Mouse (Mus musculus): ENCODE data around the gene Mgarp.

Mgarp gene

DNA sequence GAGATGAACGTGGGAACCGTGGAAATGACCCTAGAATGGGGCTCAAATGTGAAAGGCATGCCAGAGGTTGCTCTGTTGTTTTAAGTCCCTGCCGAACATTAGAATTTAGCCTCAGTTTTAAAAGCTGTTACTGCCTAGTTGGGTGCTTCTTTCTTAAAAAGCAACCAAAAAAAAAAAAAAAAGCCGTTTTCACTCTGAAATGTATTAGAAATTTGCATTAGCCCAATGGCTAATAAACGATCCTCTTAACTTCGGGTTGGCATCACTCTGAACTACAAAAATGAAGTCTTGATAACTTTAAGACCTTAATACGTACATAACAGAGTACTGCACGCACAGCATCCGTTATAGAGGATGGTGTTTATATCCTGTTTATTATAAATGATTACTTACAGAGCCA is 54.4 kb downstream of the Mgarp start:
- DNase-seq (ENCODE audit: inconsistent age in 2 of 2, low spot score in 1 of 2) = no peak

DNA sequence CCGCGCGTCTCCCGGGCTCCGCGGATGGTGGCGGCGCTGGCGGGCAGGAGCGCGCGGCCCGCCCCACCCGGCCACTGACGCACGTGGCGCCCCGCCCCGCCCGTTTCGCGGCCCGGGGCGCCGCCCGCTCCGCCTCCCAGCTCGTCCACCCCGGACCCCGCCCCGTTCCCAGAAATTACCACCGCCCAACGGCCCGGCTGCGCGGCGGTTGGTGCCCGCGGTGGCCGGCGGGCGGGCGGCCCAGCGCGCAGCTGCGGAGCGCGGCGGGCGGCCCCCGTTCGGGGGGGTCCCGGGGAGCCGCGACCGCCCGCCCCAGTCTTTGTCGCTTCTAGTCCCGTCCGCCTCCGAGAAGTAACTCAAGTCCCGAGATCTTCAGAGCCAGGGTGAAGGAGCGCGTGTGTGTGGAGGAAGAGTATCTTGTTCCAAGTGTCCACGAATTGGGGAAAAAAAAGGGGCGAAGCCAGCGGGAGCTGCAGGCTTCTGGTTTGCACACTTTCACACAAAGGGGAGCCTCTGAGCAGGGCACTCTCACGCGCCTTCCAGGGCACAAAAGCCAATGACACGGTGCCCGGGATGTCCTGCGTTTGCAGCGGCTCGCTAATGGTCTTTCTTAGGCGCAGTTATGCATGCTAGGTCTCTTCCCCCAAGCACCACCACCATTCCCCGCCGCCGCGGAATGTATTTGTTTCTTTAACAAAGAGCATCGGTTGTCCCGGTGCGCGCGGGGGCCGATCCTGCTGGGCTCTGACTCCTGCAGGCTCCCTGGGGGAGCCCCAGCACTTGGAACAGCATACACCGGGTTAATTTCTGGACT is 55.1 kb downstream of the Mgarp start:
- DNase-seq (ENCODE audit: inconsistent age in 2 of 2, low spot score in 1 of 2) = peak; percentile 94 to 97

DNA sequence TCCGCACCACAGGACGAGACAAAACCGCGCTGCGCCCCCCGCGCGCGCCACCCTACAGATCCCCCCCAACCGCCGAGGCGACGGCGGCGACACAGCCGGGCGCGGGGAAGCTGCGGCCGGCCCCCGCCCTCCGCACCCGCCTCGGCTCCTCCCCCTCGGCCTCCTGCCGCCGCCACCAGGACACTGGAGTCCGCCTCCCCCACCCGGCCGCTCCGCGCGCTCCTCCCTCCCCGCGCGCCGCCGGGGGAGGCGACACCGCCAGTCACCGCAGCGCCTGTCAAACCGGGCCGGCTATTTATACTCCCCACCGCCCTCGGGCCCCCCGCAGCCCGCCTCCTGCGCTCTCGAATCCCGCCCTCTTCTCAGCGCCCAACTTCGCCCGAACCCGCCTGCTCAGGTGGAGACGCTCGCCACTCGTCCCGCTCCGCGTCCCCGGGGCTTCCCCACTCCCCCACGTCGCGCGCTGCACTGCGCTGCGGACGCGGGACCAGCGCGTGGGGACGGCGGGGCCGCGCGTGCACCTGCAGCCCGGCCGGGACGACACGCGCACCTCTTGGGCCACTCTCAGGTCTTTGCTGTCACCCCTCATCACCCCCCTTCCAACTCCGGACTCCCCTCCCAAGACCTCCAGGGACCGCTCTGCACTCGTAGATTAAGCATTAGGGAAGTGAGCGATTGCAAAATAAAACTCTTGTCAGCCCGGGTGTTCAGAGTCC is 55.8 kb downstream of the Mgarp start, which contains the start of gene Elf2:
Gene Elf2, minus strand, starts transcription at position 112 of the 716 bp plus-strand sequence.
- DNase-seq (ENCODE audit: inconsistent age in 2 of 2, low spot score in 1 of 2) = peak; percentile 96 to 98

DNA sequence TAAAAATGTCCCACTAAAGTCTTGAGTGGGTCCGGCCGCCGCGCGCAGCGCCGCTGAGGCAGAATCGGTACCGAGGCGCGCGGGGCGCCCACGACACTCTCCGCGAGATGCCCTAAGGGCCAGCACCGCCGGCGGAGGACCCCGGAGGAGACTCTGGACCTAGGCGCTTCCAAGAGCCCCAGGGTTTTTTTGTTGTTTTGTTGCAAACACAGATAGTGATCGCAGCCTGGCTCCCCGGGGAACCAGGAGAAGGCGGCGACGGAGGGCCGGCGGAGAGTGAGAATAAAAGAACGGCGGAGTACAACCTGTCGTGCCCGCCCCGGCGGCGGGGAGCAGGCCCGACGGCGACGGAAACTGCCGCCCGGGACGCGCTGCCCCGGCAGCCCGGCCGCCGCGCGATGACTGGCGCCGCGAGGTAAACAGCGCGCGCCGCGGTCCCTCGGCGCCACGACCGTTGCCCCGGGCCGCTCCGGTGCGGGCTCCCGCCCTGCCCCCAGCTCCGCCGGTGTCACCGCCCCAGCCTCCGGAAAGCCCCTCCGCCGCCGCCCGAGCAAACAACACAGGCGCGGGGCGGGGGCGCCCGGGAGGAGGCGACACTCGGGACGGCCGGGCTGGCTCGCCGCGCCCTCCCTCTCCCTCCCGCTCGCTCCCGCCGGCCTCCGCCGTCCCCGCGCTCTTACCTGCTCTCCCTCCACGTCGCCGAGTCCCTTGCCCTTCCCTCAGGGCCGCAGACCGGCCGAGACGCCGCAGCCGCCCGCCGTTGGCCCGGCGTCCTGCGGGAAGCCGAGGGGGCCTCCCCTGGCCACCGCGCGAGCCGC is 56.6 kb downstream of the Mgarp start:
- peak; percentile 63 to 87 for DNase-seq (ENCODE audit: inconsistent age in 2 of 2, low spot score in 1 of 2)

DNA sequence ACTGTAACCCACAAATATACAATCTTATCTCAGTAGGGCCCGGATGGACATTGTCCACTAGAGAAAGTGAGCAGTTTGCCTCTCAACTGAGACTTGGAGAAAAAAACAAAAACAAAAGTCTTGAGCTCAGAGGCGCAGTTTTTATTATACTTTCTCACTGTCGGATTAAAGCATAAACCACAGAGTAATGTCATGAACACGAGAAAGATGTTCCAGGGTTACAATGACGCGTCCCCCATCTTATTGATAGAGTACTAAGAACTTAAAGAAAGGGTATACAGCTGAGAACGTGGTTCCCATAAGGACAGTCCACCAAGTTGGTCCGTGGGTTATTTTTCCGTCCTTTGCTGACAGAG is 57.2 kb downstream of the Mgarp start:
- DNase-seq (ENCODE audit: inconsistent age in 2 of 2, low spot score in 1 of 2) = no peak
